10 mouse cellular contexts compared by ENCODE assay signal in the genomic region with DNA sequence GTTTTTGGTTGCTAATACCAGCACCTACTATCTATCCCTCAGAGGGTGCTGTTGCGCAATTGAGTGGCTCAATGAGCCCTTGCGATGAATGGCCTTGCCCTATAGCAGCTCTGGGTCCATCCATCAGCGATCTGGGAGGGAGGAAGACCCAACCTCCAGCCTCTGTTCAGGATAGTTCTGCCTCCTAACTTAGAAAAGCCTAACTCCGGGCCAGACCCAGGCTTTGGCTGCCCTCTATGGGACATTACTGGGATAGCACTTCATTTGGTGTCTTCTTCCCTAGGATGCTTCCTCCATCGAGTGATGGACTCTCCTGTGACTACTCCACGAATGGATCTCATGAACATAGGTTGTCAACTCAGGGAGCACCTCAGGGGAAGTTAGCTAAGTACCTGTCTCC. TPM values are rescaled to one million over a fixed set of nuclear protein-coding genes. Genes with fewer than 3 reads are reported as not detected.
DNase-seq lines count a peak whose midpoint lies in the region; ATAC-seq and TF ChIP-seq lines count a peak whose summit lies in the region.
"Had no signal": no experiment of that assay in that cellular context is flagged by ENCODE, and none has a peak within 500 bp of the region (broad histone marks: within the 10 kb centered on the region; RNA-seq: fewer than 3 reads in every experiment).

No protein-coding gene starts in this region.

- no peak overlapping the region for H3K9ac ChIP-seq in kidney, embryonic 14.5 days (ENCODE audit: low read depth, low read length)
- no peak overlapping the region for H3K9ac ChIP-seq in limb, embryonic 13.5 days
- no peak overlapping the region for H3K9ac ChIP-seq in neural tube, embryonic 13.5 days
- H3K9ac ChIP-seq: embryonic facial prominence, embryonic 12.5 days; stomach, embryonic 15.5 days had no signal

- no peaks in the 10 kb centered on the region for H3K36me3 ChIP-seq in spleen, adult 2 months (ENCODE audit: control insufficient read depth, insufficient read depth, low read length)
- H3K36me3 ChIP-seq in kidney, embryonic 14.5 days (ENCODE audit: control insufficient read depth, insufficient read depth, low read length): no peaks in the 10 kb centered on the region
- no peaks in the 10 kb centered on the region for H3K36me3 ChIP-seq in limb, embryonic 13.5 days
- H3K36me3 ChIP-seq in neural tube, embryonic 13.5 days: no peaks in the 10 kb centered on the region
- H3K36me3 ChIP-seq: embryonic facial prominence, embryonic 12.5 days; stomach, embryonic 15.5 days had no signal

- ATAC-seq in kidney, embryonic 14.5 days (ENCODE audit: low FRiP score, low TSS enrichment): peak; percentile 81
- ATAC-seq in limb, embryonic 13.5 days (ENCODE audit: low FRiP score, low read depth): 0 out of 2 replicates have a peak, but pooled peaks have one; percentile 51
- ATAC-seq in neural tube, embryonic 13.5 days (ENCODE audit: low read depth): peak; percentile 50; the same call in 1 of the 2 replicates

- no peaks in the 10 kb centered on the region for H3K4me1 ChIP-seq in spleen, adult 2 months (ENCODE audit: control insufficient read depth, insufficient read depth, insufficient read length)
- H3K4me1 ChIP-seq in kidney, embryonic 14.5 days (ENCODE audit: control insufficient read depth, insufficient read depth, low read length): no peaks in the 10 kb centered on the region
- 0 out of 2 replicates have a peak, but pooled peaks cover 5% of the 10 kb centered on the region for H3K4me1 ChIP-seq in limb, embryonic 13.5 days
- H3K4me1 ChIP-seq in neural tube, embryonic 13.5 days (replicated peaks): no peaks in the 10 kb centered on the region
- H3K4me1 ChIP-seq: embryonic facial prominence, embryonic 12.5 days; stomach, embryonic 15.5 days had no signal

- DNase-seq in spleen, adult 2 months (ENCODE audit: low read depth in 1 of 2, low spot score in 2 of 2): peak; percentile 2 to 36
- no peak for DNase-seq in spleen, adult 12 weeks (ENCODE audit: low spot score)
- peak; percentile 30 for DNase-seq in cerebellum, adult 8-10 months
- peak; percentile 38 to 69 for DNase-seq in frontal cortex, postnatal 25 days (ENCODE audit: low spot score in 2 of 2)
- DNase-seq in thymus, postnatal 14 days: peak; percentile 38

- H3K4me2 ChIP-seq in kidney, embryonic 14.5 days (replicated peaks; ENCODE audit: low read depth, low read length): no peak overlapping the region
- H3K4me2 ChIP-seq in limb, embryonic 13.5 days (replicated peaks): no peak overlapping the region
- no peak overlapping the region for H3K4me2 ChIP-seq in neural tube, embryonic 13.5 days
- H3K4me2 ChIP-seq: embryonic facial prominence, embryonic 12.5 days; stomach, embryonic 15.5 days had no signal

- no peaks in the 10 kb centered on the region for H3K27me3 ChIP-seq in spleen, adult 2 months (ENCODE audit: control insufficient read depth, insufficient read depth, low read length)
- H3K27me3 ChIP-seq in kidney, embryonic 14.5 days (ENCODE audit: control insufficient read depth, insufficient read depth, low read length): no peaks in the 10 kb centered on the region
- no peaks in the 10 kb centered on the region for H3K27me3 ChIP-seq in limb, embryonic 13.5 days
- no peaks in the 10 kb centered on the region for H3K27me3 ChIP-seq in neural tube, embryonic 13.5 days
- H3K27me3 ChIP-seq: embryonic facial prominence, embryonic 12.5 days; stomach, embryonic 15.5 days had no signal

- H3K27ac ChIP-seq in spleen, adult 2 months (ENCODE audit: insufficient read depth, low read length): no peak overlapping the region
- no peak overlapping the region for H3K27ac ChIP-seq in kidney, embryonic 14.5 days (ENCODE audit: low read depth, low read length)
- no peak overlapping the region for H3K27ac ChIP-seq in limb, embryonic 13.5 days
- H3K27ac ChIP-seq in neural tube, embryonic 13.5 days (replicated peaks): no peak overlapping the region
- H3K27ac ChIP-seq: embryonic facial prominence, embryonic 12.5 days; stomach, embryonic 15.5 days had no signal

- peak; percentile 57; the same call in 1 of the 2 replicates for TF ChIP-seq CTCF in spleen, adult 2 months (IDR thresholded peaks at IDR 0.05; ENCODE audit: extremely low read depth, insufficient read depth, insufficient read length, insufficient replicate concordance)

- 13% methylated on average over 6 of the region's 6 CpGs for WGBS in spleen, adult 2 months
- 12% methylated on average over 6 of the region's 6 CpGs for WGBS in kidney, embryonic 14.5 days
- WGBS in limb, embryonic 13.5 days: 13% methylated on average over 6 of the region's 6 CpGs
- WGBS in neural tube, embryonic 13.5 days: 16% methylated on average over 6 of the region's 6 CpGs

- TF ChIP-seq POLR2A in spleen, adult 2 months (IDR thresholded peaks at IDR 0.05; ENCODE audit: low read depth, low read length): no peak

- no peak overlapping the region for H3K4me3 ChIP-seq in spleen, adult 2 months (ENCODE audit: extremely low read depth, insufficient read depth, insufficient read length)
- H3K4me3 ChIP-seq in kidney, embryonic 14.5 days (ENCODE audit: low read length): no peak overlapping the region
- no peak overlapping the region for H3K4me3 ChIP-seq in limb, embryonic 13.5 days
- H3K4me3 ChIP-seq in neural tube, embryonic 13.5 days: no peak overlapping the region
- H3K4me3 ChIP-seq: embryonic facial prominence, embryonic 12.5 days; stomach, embryonic 15.5 days had no signal

- H3K9me3 ChIP-seq in kidney, embryonic 14.5 days (ENCODE audit: control insufficient read depth, low read length): no peaks in the 10 kb centered on the region
- H3K9me3 ChIP-seq in limb, embryonic 13.5 days: no peaks in the 10 kb centered on the region
- H3K9me3 ChIP-seq in neural tube, embryonic 13.5 days: no peaks in the 10 kb centered on the region
- H3K9me3 ChIP-seq: embryonic facial prominence, embryonic 12.5 days; stomach, embryonic 15.5 days had no signal

RNA-seq across cellular contexts. Expression of gene Col6a6, which starts 29.8 kb away (rescaled TPM):
- polyA plus RNA-seq in spleen, adult 2 months (2012; rRNA removed): 0.09 and 0.13 TPM in 2 replicates
- 0.64 and 0.83 TPM in 2 replicates for polyA plus RNA-seq in kidney, embryonic 14.5 days (2014; fragmentation: Nextera tagmentation; extraction: Ambion mirVana)
- 1.5 and 1.7 TPM in 2 replicates for polyA plus RNA-seq in limb, embryonic 13.5 days (2015; fragmentation: Nextera tagmentation; extraction: Ambion mirVana)
- 0.18 and 0.33 TPM in 2 replicates for polyA plus RNA-seq in neural tube, embryonic 13.5 days (2015; fragmentation: Nextera tagmentation; extraction: Ambion mirVana)
